Mouse (Mus musculus) heart, embryonic 11.5 days (tissue): Measurements from ENCODE around the gene Lrmp. TPM values are rescaled to one million over a fixed set of nuclear protein-coding genes. Genes with fewer than 3 reads are reported as not detected.

ENCODE experiments used
- ATAC-seq: fragments of 200-750 bp; cut with Nextera tagmentation; replicated peaks from 2 replicates; pipeline ENCODE4 v1.8.0; 2017; ENCODE audit warnings: moderate library complexity; ENCODE audit not compliant: insufficient number of reproducible peaks, low FRiP score, low TSS enrichment
- H3K27ac ChIP-seq: fragments of 300-500 bp; sonication (generic); 2 replicates; pipeline ENCODE4 v1.5.1; 2014; ENCODE audit warnings: mild to moderate bottlenecking, low read depth, low read length
- H3K27me3 ChIP-seq: fragments of 300-500 bp; sonication (generic); 2 replicates; pipeline ENCODE4 v1.6.1; 2014; ENCODE audit warnings: mild to moderate bottlenecking, low read length, mixed read lengths; ENCODE audit not compliant: control insufficient read depth, insufficient read depth
- H3K36me3 ChIP-seq: fragments of 300-500 bp; sonication (generic); 2 replicates; pipeline ENCODE4 v1.6.1; 2014; ENCODE audit warnings: mild to moderate bottlenecking, low read length, moderate library complexity, mixed read lengths; ENCODE audit not compliant: control insufficient read depth, insufficient read depth
- H3K4me1 ChIP-seq: fragments of 300-500 bp; sonication (generic); 2 replicates; pipeline ENCODE4 v1.6.1; 2014; ENCODE audit warnings: low read length; ENCODE audit not compliant: control insufficient read depth, insufficient read depth
- H3K4me2 ChIP-seq: fragments of 300-500 bp; sonication (generic); 2 replicates; pipeline ENCODE4 v1.6.1; 2014; ENCODE audit warnings: mild to moderate bottlenecking, moderate library complexity
- H3K4me3 ChIP-seq: fragments of 300-500 bp; sonication (generic); 2 replicates; pipeline ENCODE4 v1.5.1; 2014; ENCODE audit warnings: low read depth, low read length
- H3K9ac ChIP-seq: fragments of 300-500 bp; sonication (generic); 2 replicates; pipeline ENCODE4 v1.6.1; 2014; ENCODE audit warnings: mild to moderate bottlenecking, low read depth, low read length, moderate library complexity
- H3K9me3 ChIP-seq: fragments of 300-500 bp; sonication (generic); replicated peaks from 2 replicates; pipeline ENCODE4 v1.6.1; 2016; ENCODE audit warnings: low read length; ENCODE audit not compliant: control insufficient read depth
- WGBS: fragments of 180-500 bp; shearing (Covaris S2); extraction: QIAGEN DNeasy Blood & Tissue Kit; methylation state at CpG from one replicate; pipeline ENCODE4 v1.1.7; 2014; ENCODE audit not compliant: insufficient replicate concordance; 5-methylcytosine and 5-hydroxymethylcytosine counted together
- polyA plus RNA-seq: library from polyadenylated mRNA; unstranded; fragments of >200 nt; fragmentation: Nextera tagmentation; extraction: Ambion mirVana; gene quantifications from 2 replicates; pipeline ENCODE4 v1.2.1, GENCODE M21; 2014

Lrmp gene
- 3.0 and 3.5 TPM in 2 replicates for polyA plus RNA-seq

DNA sequence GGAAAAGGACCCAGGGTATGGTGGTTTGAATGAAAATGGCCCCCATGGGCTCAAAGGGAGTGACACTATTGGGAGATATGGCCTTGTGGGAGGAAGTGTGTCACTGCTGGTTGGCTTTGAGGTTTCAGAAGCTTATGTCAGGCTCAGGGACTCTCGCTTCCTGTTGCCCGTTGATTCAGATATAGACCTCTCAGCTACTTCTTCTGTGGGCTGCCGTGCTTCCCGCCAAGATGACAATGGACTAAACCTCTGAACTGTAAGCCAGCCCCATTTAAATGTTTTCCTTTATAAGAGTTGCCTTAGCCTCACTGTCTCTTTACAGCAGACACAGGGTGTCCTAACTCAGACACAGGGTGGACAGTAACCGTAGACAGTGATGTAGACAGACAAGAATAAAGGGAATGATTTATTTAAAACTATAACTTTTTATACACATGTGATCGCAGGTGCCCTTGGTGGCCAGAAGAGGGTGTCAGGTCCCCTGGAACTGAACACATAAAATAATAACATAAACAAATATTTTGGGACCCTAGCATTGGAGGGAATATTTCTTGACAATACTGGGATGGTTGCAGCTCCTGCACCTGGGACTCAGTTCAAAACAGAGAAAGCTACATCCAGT, at the start of gene Lrmp:
TSS of gene Lrmp (plus strand) at position 178 of the 622 bp plus-strand sequence.
- Histone ChIP-seq H3K9me3 (no peaks in the 10 kb centered on the region), H3K36me3 (no peaks in the 10 kb centered on the region), H3K4me1 (peaks cover 11% of the 10 kb centered on the region), H3K27me3 (no peaks in the 10 kb centered on the region), H3K9ac (peak within 1 kb of the TSS; percentile 58), H3K27ac (no peak within 1 kb of the TSS), H3K4me2 (no peak within 1 kb of the TSS), H3K4me3 (no peak within 1 kb of the TSS)
- WGBS = 55% methylated on average over 6 of the region's 6 CpGs
- no peak for ATAC-seq

DNA sequence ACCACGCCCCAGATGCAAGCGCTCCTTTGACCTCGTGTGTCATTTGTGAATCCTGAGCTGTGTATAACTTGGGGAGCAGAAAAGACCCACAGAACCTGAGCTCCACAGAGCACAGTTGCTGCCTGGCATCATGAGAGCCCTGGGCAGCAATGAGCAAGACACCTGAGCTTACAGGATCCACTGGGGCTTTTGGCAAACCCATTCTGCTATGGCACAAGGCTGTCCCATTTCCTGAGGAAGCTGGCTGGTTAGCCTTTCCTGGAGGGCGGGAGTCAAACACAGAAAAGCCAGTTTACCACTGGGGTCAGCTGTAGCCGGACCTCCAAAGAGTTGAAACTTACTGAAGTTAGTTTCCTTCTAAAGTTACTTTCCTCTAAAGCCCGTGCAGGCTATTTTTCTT, 49.0 kb upstream of the Lrmp start:
- no peak overlapping the region for H3K4me3 ChIP-seq
- 74% methylated on average over 6 of the region's 6 CpGs for WGBS
- H3K9ac ChIP-seq = no peak overlapping the region
- H3K9me3 ChIP-seq = no peaks in the 10 kb centered on the region
- H3K27me3 ChIP-seq = no peaks in the 10 kb centered on the region
- no peak overlapping the region for H3K27ac ChIP-seq
- no peaks in the 10 kb centered on the region for H3K36me3 ChIP-seq
- H3K4me2 ChIP-seq = no peak overlapping the region
- no peaks in the 10 kb centered on the region; the same call in 1 of the 2 replicates for H3K4me1 ChIP-seq
- ATAC-seq = no peak

DNA sequence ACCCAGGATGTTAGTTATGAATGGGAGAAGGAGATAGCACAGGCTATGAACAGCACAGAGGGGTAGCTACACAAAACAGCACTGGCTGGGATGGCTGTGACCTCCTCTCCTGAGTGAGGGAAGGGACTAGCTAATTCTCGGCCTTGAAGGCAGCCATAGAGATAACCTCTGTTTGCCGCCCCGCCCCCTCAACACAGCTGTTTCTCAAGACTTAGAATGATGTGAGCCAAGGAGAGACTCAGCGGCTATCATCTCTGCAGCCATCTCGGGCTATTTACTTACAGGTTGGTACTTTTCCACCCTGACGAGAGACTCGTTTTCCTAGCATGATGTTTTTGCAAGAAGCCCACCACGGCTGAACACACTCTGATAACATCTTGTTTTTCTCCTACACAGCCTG, 47.8 kb upstream of the Lrmp start:
- H3K9me3 ChIP-seq = no peaks in the 10 kb centered on the region
- no peaks in the 10 kb centered on the region for H3K36me3 ChIP-seq
- ATAC-seq = no peak
- no peak overlapping the region for H3K4me2 ChIP-seq
- 59% methylated on average over 8 of the region's 8 CpGs for WGBS
- H3K27me3 ChIP-seq = no peaks in the 10 kb centered on the region
- no peak overlapping the region for H3K4me3 ChIP-seq
- no peak overlapping the region for H3K27ac ChIP-seq
- no peak overlapping the region for H3K9ac ChIP-seq
- no peaks in the 10 kb centered on the region; the same call in 1 of the 2 replicates for H3K4me1 ChIP-seq

DNA sequence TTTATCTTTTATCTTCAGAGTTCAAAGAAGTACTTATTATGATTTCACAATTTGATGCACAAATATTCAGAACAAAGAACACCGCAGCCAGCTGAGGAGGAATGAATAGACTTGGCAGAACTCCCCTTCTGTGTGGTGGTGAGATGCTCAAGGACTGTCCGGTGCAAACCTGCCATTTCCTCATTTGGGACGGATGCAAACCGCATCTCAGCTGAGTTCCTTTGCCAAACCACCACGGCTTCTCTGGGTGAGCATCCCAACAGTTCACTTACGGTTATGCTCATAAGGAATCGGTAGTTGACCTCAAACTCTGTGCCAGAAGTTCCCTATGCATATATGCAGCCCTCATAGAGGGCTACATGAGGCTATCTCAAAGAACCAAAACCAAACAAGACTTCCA, 46.1 kb upstream of the Lrmp start:
- H3K4me3 ChIP-seq = no peak overlapping the region
- H3K4me2 ChIP-seq = no peak overlapping the region
- ATAC-seq = no peak
- no peaks in the 10 kb centered on the region for H3K36me3 ChIP-seq
- no peaks in the 10 kb centered on the region for H3K27me3 ChIP-seq
- no peaks in the 10 kb centered on the region for H3K4me1 ChIP-seq
- WGBS = 94% methylated on average over 7 of the region's 7 CpGs
- H3K27ac ChIP-seq = no peak overlapping the region
- H3K9ac ChIP-seq = no peak overlapping the region
- H3K9me3 ChIP-seq = no peaks in the 10 kb centered on the region

DNA sequence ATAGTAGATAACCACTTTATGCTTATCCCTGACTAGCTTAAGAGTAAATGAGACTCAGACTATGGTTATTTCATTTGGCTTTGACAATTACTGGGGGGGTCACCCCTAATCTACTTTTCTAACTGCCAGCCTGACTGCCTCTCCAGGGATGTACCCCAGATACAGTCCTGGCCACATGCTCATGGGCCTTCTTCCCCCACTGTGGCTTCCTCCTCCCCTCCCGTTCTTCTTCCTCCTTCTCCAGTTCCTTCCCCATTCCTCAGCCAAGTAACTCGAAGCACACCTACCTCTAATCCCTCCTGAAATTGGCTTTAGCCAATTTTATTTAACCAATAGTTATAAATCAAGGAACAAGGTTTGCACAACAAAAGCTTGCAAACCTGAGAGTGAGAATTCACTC, 45.5 kb upstream of the Lrmp start:
- Histone ChIP-seq H3K27me3 (no peaks in the 10 kb centered on the region), H3K9me3 (no peaks in the 10 kb centered on the region), H3K4me1 (no peaks in the 10 kb centered on the region), H3K9ac (no peak overlapping the region), H3K4me2 (no peak overlapping the region), H3K36me3 (no peaks in the 10 kb centered on the region), H3K27ac (no peak overlapping the region), H3K4me3 (no peak overlapping the region)
- 75% methylated on average over 2 of the region's 2 CpGs for WGBS
- ATAC-seq = no peak

DNA sequence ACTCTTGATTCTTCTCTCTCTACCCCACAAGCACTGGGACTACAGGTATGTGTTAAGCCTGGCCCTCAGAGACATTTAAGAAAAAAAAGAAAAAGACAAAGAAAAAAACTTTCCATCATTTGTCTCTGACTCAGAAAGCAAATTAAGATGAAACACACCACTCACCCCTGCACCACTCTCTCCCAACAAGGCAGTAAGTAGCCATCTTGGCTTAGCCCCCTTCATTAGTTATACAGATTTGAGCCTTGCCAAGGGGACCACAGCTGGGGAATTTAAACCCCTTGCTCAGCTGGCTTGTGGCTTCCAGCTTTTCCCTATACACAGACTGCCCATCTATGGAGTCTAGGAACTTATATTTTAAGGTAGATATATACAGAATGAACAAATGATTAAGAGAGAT, 41.0 kb upstream of the Lrmp start:
- Histone ChIP-seq H3K27ac (no peak overlapping the region), H3K9me3 (no peaks in the 10 kb centered on the region), H3K4me1 (no peaks in the 10 kb centered on the region), H3K27me3 (peaks cover 12% of the 10 kb centered on the region), H3K4me2 (no peak overlapping the region), H3K4me3 (no peak overlapping the region), H3K9ac (no peak overlapping the region), H3K36me3 (no peaks in the 10 kb centered on the region)
- no peak for ATAC-seq

DNA sequence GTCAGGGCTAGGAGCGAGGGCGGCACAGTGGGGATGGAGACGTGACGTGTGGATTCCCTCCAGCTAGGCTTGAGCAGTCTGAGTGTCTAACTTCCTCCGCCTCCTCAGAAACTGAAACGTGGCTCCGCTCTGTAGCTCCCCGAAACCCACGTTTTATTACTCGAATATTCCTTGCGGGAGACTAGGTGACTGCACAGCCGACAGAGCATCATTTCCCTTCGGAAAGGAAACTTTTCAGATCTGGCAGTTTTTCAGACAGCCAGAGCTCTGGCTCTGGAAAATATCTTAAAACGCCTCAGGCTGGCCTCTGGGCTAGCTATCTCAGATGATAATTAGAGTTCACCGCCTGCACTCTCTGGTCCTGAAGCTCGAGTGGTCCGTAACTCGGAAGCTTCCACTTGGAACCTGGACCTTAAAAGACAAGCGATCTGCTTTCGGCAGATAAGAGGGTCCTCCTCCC, 40.3 kb upstream of the Lrmp start:
- H3K27ac ChIP-seq = no peak overlapping the region
- WGBS = under 1% methylated on average over 20 of the region's 20 CpGs
- H3K4me1 ChIP-seq = no peaks in the 10 kb centered on the region
- H3K36me3 ChIP-seq = no peaks in the 10 kb centered on the region
- H3K4me2 ChIP-seq = peak overlapping the region; percentile 94
- H3K4me3 ChIP-seq = peak overlapping the region; percentile 52
- H3K27me3 ChIP-seq = peaks cover 12% of the 10 kb centered on the region
- ATAC-seq = 0 out of 2 replicates have a peak, but pooled peaks have one; percentile 29
- no peaks in the 10 kb centered on the region for H3K9me3 ChIP-seq
- peak overlapping the region; percentile 63; the same call in 1 of the 2 replicates for H3K9ac ChIP-seq

DNA sequence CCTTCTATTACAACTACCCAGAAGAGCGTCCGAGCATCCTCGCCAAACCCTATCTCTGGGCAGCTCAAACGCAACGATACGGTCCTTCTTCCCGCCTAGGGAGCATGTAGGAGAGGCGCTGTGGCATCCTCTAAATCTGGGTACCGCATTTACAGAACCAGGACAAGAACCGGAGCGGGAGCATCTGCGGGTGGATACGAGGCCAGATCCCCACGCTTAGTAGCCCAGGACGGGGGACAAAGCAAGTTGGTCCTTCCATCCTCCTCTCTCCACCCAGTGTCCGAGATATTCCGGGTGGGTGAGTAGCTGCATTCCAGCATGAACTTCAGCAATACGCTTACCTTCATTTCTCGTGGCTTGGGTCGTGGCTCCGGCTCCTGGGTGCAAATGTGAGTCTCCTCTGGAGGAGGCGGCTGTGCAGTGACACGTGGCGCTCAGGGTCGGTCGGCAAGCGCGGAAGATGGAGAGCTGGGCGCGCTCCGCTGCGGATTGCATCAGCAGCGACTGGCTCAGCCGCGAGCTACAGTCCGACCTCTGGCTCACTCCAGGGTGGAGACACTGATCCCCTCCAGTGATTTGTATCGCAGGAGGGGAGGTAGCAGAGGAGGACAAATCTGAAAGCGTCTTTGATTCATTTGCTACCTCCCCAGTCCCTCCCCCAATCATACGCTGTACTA, 39.8 kb upstream of the Lrmp start, which contains the start of gene Bcat1:
TSS of gene Bcat1 (minus strand) at position 637 of the 677 bp plus-strand sequence.
- Histone ChIP-seq H3K27me3 (peaks cover 12% of the 10 kb centered on the region), H3K4me1 (no peaks in the 10 kb centered on the region), H3K36me3 (no peaks in the 10 kb centered on the region), H3K4me2 (peak within 1 kb of the TSS; percentile 94), H3K4me3 (peak within 1 kb of the TSS; percentile 52), H3K27ac (no peak within 1 kb of the TSS), H3K9ac (peak within 1 kb of the TSS; percentile 63), H3K9me3 (no peaks in the 10 kb centered on the region)
- WGBS = under 1% methylated on average over 39 of the region's 39 CpGs
- peak; percentile 16; the same call in 1 of the 2 replicates for ATAC-seq
